Mouse (Mus musculus) liver, postnatal 0 days (tissue): Measurements from ENCODE around the gene Slc2a13.

Experiments
- CTCF ChIP-seq: sonication (generic); IDR thresholded peaks from 2 replicates; pipeline ENCODE4 v1.5.1; 2016; ENCODE audit warnings: antibody characterized with exemption, low read depth
- EP300 ChIP-seq: IDR thresholded peaks from 2 replicates; pipeline ENCODE4 v1.6.1; 2016; ENCODE audit warnings: antibody characterized with exemption, low read depth, mild to moderate bottlenecking

DNA sequence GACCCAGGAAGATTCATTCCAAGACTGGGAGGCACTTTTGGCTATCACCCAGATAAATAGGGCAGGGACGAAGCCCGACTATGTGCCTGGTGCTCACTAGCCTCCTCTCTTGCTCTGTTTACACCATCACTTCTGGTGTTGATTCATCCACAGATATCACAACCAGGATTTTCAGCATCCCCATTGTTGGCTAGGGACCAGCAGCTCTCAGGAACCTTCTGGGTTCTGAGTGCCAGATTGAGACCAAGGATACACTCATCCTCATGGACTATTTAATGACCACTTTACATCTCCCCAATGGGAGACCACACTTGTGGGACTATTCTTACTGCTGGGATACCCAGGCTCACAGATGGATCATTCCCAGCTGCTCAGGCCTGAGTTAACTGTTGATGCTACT is 46.2 kb downstream of the Slc2a13 start:
- TF ChIP-seq CTCF (no peak), EP300 (no peak)
